Mouse (Mus musculus) hindbrain, embryonic 11.5 days (tissue): ENCODE data around the gene Slc15a1. TPM values are rescaled to one million over a fixed set of nuclear protein-coding genes. Genes with fewer than 3 reads are reported as not detected.
"Not testable (repeated sequence)": the region's sequence is repeated elsewhere in the genome, so short reads cannot be mapped to it uniquely, and the experiment has no call there.

ENCODE experiments used
- ATAC-seq: fragments of 200-750 bp; cut with Nextera tagmentation; 2 replicates; pipeline ENCODE4 v1.8.0; 2017; ENCODE audit warnings: mild to moderate bottlenecking, moderate TSS enrichment, moderate library complexity; ENCODE audit not compliant: low FRiP score
- DNase-seq: peaks from one replicate; pipeline ENCODE4 v3.0.0-alpha.2; 2015; ENCODE audit warnings: low spot score
- H3K27ac ChIP-seq: fragments of 300-500 bp; sonication (generic); 2 replicates; pipeline ENCODE4 v1.5.1; 2014; ENCODE audit warnings: mild to moderate bottlenecking, low read depth, low read length
- H3K27me3 ChIP-seq: fragments of 300-500 bp; sonication (generic); 2 replicates; pipeline ENCODE4 v1.6.1; 2014; ENCODE audit warnings: mild to moderate bottlenecking, low read length, moderate library complexity, mixed read lengths; ENCODE audit not compliant: control insufficient read depth, insufficient read depth
- H3K36me3 ChIP-seq: fragments of 300-500 bp; sonication (generic); 2 replicates; pipeline ENCODE4 v1.6.1; 2014; ENCODE audit warnings: mild to moderate bottlenecking, low read length, moderate library complexity, mixed read lengths; ENCODE audit not compliant: control insufficient read depth, insufficient read depth
- H3K4me1 ChIP-seq: fragments of 300-500 bp; sonication (generic); replicated peaks from 2 replicates; pipeline ENCODE4 v1.6.1; 2014; ENCODE audit warnings: low read length, mixed read lengths; ENCODE audit not compliant: control insufficient read depth, insufficient read depth
- H3K4me2 ChIP-seq: fragments of 300-500 bp; sonication (generic); replicated peaks from 2 replicates; pipeline ENCODE4 v1.6.1; 2014; ENCODE audit warnings: mild to moderate bottlenecking, low read depth, low read length
- H3K4me3 ChIP-seq: fragments of 300-500 bp; sonication (generic); 2 replicates; pipeline ENCODE4 v1.5.1; 2014; ENCODE audit warnings: low read depth, low read length
- H3K9ac ChIP-seq: fragments of 300-500 bp; sonication (generic); 2 replicates; pipeline ENCODE4 v1.6.1; 2014; ENCODE audit warnings: low read depth, low read length
- H3K9me3 ChIP-seq: fragments of 300-500 bp; sonication (generic); 2 replicates; pipeline ENCODE4 v1.6.1; 2016; ENCODE audit warnings: low read length; ENCODE audit not compliant: control insufficient read depth
- WGBS: fragments of 180-500 bp; shearing (Covaris S2); extraction: QIAGEN DNeasy Blood & Tissue Kit; methylation state at CpG from one replicate; pipeline ENCODE4 v1.1.7; 2014; 5-methylcytosine and 5-hydroxymethylcytosine counted together
- polyA plus RNA-seq: library from polyadenylated mRNA; unstranded; fragments of >200 nt; fragmentation: Nextera tagmentation; extraction: Ambion mirVana; gene quantifications from 2 replicates; pipeline ENCODE4 v1.2.1, GENCODE M21; 2014

Slc15a1 gene
- polyA plus RNA-seq, 1 experiment from 2014 or later, result 0.15 TPM

DNA sequence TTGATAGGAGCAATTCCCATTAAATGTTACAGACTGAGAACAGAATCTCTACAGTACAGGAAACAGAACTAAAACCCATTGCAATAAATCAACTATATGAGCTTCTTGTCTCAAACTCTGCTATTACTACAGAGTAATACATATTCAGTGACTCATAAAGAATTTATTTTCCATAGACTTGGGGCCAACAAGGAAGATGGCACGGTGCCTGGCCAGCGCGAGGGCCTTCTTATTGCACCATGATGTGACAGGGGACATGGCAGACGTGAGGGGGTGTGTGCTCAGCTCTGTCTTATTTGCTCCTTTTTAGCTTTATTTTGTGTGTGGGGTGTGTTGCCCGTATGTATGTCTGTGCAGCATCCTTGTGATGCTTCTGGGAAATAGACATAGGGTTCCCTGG is 87.5 kb downstream of the Slc15a1 start:
- 92% methylated on average over 5 of the region's 5 CpGs for WGBS
- no peaks in the 10 kb centered on the region for H3K27me3 ChIP-seq
- no peaks in the 10 kb centered on the region for H3K36me3 ChIP-seq
- H3K4me3 ChIP-seq, result no peak overlapping the region
- no peak for DNase-seq
- H3K4me2 ChIP-seq, result no peak overlapping the region
- ATAC-seq, result no peak
- no peaks in the 10 kb centered on the region for H3K9me3 ChIP-seq
- no peak overlapping the region for H3K9ac ChIP-seq
- no peaks in the 10 kb centered on the region for H3K4me1 ChIP-seq
- no peak overlapping the region for H3K27ac ChIP-seq

DNA sequence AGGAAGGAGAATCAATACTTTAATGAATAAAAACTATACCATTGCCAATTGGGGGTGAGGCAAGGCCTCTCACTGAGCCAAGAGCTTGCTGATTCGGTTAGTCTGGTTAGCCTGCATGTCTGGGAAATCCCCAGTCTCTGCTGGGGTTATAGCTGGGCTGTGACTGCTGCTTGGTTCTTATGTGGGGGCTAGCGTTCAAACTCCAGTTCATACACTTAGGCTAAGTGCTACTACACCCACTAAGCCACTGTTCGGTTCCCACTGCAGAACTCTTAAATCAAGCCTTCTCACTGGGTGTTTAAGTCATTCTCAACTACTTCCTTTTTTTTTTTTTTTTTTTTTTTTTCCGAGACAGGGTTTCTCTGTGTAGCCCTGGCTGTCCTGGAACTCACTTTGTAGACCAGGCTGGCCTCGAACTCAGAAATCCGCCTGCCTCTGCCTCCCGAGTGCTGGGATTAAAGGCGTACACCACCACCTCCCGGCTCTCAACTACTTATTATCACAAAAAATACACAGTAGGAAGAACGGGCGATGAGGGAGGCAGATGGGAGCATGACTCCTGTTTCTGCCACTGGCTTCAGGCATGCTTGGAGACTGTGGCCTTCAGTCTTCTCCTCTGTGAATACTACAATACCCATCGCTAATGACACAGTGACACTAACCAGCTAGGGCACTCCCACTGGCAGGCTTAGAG is 88.3 kb downstream of the Slc15a1 start:
- Histone ChIP-seq H3K4me3 (no peak overlapping the region), H3K27ac (no peak overlapping the region), H3K27me3 (no peaks in the 10 kb centered on the region), H3K4me2 (no peak overlapping the region), H3K36me3 (no peaks in the 10 kb centered on the region), H3K9ac (no peak overlapping the region), H3K9me3 (no peaks in the 10 kb centered on the region), H3K4me1 (no peaks in the 10 kb centered on the region)
- WGBS, result 91% methylated on average over 11 of the region's 12 CpGs
- DNase-seq (no peak), ATAC-seq (no peak)

DNA sequence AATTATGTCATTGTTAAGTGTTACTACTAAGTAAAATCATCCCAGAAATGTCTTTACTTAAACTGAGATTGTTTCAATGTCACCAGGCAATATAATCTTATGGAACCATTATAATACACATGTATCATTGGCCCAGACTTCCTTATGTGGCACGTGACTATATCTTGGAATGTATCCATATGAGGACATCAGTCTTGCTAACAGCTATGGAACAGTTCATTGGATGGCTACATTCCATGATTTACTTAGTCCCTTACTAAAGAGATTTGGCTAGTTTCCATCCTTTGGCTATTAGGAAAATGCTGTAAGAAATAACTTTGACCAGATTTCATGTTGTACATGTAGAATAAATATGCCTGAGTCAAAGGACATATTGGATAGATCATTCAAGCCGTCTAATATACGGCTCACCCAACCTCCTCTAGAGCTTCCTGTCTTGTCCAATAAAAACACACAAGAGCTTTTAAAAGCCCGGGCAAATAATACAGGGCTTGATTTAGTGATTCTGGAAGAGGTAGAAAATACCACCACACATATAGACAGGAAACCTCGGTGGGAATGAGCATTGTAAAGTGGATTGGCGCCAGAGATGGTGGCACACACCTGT is 90.3 kb downstream of the Slc15a1 start:
- Histone ChIP-seq H3K27ac (no peak overlapping the region), H3K9ac (no peak overlapping the region), H3K4me1 (no peaks in the 10 kb centered on the region), H3K4me2 (no peak overlapping the region), H3K36me3 (no peaks in the 10 kb centered on the region), H3K9me3 (no peaks in the 10 kb centered on the region), H3K27me3 (no peaks in the 10 kb centered on the region), H3K4me3 (no peak overlapping the region)
- WGBS, result 90% methylated on average over 6 of the region's 6 CpGs
- DNase-seq (no peak), ATAC-seq (no peak)

- not testable (repeated sequence) for ATAC-seq
Observed at GRCm38 (mm10) chr14:121413726-121414125, 91.3 kb downstream of the Slc15a1 start.

More at GRCm38 (mm10) chr14:121413726-121414125, 91.3 kb downstream of the Slc15a1 start:
- not testable (repeated sequence) for H3K4me3 ChIP-seq, H3K27ac ChIP-seq, H3K9ac ChIP-seq, DNase-seq, H3K27me3 ChIP-seq, H3K9me3 ChIP-seq, H3K36me3 ChIP-seq, H3K4me1 ChIP-seq, H3K4me2 ChIP-seq
- WGBS, result 91% methylated on average over 1 of the region's 1 CpGs

Other genes with a start within 250 kb of the Slc15a1 start
- gene Stk24, start 125.2 kb downstream of the Slc15a1 start, polyA plus RNA-seq, result 33.3 and 37.2 TPM in 2 replicates